Mouse (Mus musculus): ENCODE results near the gene Sds.
A peak's percentile ranks its signal among the peaks of the same experiment; 100 is the strongest.

Sds gene

DNA sequence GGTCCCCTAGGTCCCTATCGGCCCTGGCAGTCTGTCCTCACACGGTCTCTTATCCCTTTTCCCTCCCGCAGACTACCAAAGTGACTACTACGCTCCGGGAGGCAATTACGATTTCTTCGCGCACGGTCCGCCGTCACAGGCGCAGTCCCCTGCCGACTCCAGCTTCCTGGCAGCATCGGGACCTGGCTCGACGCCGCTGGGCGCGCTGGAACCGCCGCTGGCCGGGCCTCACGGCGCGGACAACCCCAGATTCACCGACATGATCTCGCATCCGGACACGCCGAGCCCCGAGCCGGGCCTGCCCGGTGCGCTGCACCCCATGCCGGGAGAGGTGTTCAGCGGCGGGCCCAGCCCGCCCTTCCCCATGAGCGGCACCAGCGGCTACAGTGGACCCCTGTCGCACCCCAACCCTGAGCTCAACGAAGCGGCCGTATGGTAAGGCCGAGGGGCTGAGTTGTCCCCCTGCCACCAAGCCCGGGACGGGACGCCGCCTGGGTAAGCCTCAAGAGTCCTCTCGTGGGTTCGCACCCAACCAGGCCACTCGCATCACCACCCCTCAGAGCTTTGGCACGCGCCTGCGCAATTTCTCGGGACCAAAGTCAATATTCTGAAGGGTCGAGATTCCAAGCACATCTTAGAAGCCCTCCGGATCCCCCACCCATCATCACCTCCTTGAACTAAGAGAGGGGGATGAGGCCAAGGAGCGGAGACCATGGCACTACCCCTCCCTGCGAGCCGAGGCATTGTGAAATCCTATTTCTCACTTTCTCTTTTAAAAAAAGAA, 36.2 kb upstream of the Sds start:
- DNase-seq (ENCODE audit: low spot score in 2 of 2): no peak

DNA sequence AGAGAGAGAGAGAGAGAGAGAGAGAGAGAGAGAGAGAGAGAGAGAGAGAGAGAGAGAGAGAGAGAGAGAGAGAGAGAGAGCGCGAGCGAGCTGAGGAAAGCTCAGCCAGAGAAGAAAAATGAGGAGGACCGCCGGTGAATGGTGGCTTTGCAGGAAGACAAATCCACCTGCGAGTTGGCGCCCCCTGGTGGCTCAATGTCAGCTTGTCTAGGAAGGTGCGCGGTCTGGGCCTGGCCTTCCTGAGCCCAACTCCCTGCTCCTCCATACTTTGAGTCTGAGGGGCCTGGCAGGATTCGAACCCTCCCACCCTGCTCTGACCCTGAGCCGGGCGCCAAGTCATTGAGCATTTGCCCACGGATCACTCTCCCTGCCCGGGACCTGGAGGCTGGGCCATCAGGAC, 35.6 kb upstream of the Sds start:
- peak; percentile 87 to 88 for DNase-seq (ENCODE audit: low spot score in 2 of 2)

DNA sequence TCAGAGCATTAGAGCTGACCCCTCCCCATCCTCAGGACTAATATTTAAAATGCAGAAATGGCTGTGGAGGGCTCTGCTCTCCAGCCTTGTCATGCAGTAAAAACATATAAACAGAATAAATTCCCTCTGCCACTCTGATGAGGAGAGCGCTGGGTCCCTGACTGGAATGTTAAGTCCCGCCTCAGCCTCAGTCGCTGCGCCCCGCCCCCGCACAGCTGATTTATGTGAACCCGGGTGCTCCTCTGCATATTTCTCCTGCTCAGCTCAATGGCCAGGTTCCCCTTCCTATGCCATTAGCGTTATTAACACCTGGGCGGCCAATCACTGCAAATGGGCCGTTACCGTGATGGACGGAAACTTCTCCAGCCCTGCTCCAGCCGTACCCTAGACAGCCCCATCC, 29.0 kb upstream of the Sds start:
- no peak for DNase-seq (ENCODE audit: low spot score in 2 of 2)

- no peak for DNase-seq (ENCODE audit: low spot score in 2 of 2)
These were observed 21.5 kb upstream of the Sds start for GRCm38 (mm10) chr5:120454756-120455337.

DNA sequence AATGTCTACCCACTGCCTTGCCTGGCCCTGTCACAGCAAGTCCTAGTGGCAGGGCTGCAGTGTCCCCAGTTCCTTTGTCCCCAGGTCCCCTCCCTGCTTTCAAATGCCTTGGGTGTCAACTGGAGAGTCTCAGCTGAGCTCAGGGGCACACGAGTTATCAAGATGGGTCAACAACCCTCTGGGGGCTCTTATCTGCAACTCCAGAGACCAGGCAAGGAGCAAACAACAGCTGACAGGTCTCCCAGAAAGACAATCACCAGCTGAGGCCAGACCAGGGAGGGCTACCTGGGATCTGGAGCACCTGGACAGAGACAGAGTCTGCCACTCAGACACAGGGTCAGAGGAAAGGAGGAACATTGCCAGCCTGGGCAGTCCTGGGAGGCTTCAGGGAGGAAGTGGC, 20.1 kb upstream of the Sds start:
- no peak for DNase-seq (ENCODE audit: low spot score in 2 of 2)

- no peak for DNase-seq (ENCODE audit: low spot score in 2 of 2)
These were observed 19.3 kb upstream of the Sds start for GRCm38 (mm10) chr5:120456841-120457554.

DNA sequence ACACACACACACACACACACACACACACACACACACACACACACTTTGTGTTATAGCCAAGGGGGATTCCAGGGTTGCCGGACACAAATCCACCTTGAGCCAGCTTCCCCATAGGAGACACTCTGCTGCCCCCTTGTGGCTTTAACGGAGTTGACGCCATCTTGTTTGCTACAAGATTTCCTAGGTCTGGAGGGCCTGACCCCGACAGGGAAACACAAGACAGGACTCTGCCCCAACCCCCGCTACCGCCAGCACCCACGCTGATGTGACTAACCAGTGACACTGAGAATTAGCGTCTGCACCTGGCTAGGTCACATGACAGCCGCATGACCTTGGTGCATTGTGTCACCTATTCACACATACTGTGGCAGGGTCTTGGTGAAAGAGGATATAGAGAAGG, 18.7 kb upstream of the Sds start:
- peak; percentile 59 for DNase-seq (ENCODE audit: low spot score in 2 of 2)

DNA sequence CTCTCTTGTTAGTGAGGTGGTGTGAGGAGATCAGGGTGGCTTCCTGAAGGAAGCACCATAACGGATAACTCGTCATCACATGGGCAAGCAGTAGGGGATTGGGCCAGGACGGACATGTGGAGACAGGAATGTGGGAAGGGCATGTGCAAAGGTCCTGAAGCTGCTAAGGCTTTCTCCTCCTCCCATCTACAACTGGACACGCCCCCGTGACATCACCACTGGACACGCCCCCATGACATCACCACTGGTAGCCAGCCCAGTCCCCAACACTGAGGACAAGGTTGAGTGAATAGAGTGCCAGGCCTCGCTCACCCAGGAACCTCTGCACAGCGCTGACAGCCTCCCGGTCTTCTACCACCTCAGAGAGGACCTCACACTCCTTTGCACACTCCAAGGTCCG, 17.2 kb upstream of the Sds start:
- DNase-seq (ENCODE audit: low spot score in 2 of 2): no peak

DNA sequence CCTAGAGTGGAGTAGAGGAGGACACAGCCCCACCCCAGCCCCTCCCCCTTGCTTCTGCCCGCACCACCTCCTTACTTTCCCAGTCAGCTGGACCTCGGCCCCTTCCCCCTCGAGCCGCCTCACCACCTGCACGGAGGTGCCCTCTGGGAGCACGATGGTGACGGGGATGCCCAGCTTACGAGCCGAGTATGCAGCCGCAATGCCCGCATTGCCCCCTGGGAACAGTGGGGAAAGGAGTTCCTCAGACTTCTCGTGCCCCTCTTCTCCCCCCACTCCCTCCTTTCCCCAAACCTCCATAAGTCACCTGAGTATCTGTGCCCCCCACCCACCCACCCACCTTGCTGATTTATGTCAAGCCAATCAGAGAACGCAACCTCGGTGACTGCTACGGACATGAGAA, 14.4 kb upstream of the Sds start:
- DNase-seq (ENCODE audit: low spot score in 2 of 2): no peak

GRCm38 (mm10) chr5:120464321-120464720, 12.0 kb upstream of the Sds start:
- no peak for DNase-seq (ENCODE audit: low spot score in 2 of 2)

DNA sequence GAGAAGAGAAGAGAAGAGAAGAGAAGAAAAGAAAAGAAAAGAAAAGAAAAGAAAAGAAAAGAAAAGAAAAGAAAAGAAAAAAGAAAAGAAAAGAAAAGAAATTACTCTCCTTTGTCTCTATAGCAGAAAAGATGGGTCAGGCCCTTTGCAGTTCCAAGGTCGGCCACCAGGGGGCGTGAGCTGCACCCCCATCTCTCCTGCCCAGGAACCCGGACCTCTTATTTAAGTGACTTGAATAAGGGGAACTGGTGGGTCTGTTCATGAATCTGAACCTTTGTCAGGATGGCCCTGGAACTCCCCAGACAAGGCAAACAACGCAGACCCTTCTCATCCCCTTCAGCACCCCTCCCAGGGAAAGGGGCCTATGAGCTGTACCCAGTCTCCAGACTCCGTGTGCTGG, 11.3 kb upstream of the Sds start:
- DNase-seq (ENCODE audit: low spot score in 2 of 2): no peak

DNA sequence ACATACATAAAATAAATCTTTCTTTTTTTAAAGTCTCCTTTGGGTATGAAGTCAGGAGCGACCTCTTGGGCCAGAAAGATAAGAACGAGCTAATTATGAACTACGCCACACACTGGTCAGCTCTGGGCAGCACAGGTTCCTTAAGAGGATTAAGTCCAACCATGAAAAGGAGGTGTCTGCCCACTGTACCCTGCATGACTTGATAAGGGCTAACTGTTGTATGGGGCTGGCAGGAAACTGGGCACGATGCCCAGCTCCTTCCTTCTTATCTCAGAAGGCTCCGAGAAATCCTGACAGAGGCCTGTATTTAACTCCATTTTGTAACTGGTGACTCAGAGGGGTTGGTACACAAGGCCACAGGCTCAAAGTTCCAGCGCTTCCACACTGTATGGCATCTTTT, 10.5 kb upstream of the Sds start:
- DNase-seq (ENCODE audit: low spot score in 2 of 2): no peak

GRCm38 (mm10) chr5:120467026-120467425, 9.3 kb upstream of the Sds start:
- no peak for DNase-seq (ENCODE audit: low spot score in 2 of 2)

- DNase-seq (ENCODE audit: low spot score in 2 of 2): no peak
These were observed 8.0 kb upstream of the Sds start for GRCm38 (mm10) chr5:120468336-120468735.

DNA sequence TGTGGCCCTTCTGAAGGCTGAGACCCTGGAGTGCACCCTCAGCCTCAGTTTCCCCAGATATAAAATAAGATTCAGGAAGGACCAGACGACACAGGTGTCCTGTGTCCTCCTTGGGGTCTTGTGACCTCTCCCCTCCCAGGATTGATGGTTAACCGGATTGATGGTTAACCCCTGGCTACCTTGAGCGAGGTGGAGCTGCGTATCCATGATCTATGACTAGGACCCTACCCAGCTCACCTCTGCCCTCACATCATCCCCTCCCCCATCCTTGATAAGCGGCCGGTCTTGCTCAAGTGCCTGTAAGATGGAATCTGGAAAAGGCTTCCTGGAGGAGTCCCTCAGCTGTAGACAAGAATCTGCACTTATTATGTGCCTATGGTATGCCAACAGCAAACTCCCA, 7.5 kb upstream of the Sds start:
- no peak for DNase-seq (ENCODE audit: low spot score in 2 of 2)

GRCm38 (mm10) chr5:120471538-120471937, 4.8 kb upstream of the Sds start:
- no peak for DNase-seq (ENCODE audit: low spot score in 2 of 2)

GRCm38 (mm10) chr5:120472770-120473169, 3.6 kb upstream of the Sds start, which contains the start of gene Sdsl:
Gene Sdsl (minus strand): TSS chr5:120472810.
- DNase-seq (ENCODE audit: low spot score in 2 of 2): no peak

DNA sequence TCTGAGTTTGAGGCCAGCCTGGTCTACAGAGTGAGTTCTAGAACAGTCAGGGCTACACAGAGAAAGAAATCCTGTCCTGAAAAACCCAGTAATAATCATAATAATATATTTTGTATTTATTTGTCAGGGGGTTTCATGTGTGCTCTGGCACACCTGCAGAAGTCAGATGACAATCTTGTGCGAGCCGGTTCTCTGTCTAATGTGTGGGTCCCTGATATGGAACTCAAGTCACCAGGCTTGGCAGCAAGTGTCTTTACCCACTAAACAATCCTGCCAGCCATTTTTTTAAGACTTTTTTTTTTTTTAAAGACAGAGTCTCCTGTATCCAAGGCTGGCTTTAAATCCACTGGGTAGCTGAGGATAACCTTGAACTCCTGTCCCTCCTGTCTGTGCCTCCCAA, 3.0 kb upstream of the Sds start:
- no peak for DNase-seq (ENCODE audit: low spot score in 2 of 2)

- DNase-seq (ENCODE audit: low spot score in 2 of 2): no peak
These were observed 465 bp upstream of the Sds start for GRCm38 (mm10) chr5:120475861-120476260.

DNA sequence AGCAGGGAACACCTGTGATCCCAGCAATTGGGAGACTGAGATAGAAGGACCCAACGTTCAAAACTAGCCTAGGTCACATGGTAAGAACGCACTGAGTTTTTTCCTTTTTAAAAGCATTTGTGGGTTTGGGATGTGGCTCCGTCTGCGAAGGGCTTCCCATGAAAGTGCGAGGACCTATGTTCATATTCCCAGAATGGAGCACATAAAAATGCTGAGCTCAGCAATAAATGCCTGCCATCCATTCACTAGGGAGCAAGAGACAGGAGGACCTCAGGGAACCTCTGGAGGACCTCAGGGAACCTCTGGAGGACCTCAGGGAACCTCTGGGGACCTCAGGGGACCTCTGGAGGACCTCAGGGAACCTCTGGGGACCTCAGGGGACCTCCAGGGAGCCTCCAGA, 1.7 kb downstream of the Sds start:
- no peak for DNase-seq (ENCODE audit: low spot score in 2 of 2)

DNA sequence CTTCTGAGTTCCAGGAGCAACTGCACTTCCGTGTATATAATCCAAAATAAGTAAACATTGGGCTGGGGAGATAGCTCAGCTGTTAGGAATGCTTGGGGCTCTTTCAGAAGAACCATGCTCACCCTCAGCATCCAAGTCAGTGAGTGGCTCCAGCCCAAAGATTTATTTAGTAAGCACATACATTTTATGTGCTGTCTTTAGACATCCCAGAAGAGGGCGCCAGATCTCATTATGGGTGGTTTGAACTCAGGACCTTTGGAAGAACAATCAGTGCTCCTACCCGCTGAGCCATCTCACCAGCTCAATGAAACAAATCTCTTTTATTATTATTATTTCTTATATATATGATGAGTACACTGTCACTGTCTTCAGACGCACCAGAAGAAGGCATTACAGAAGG, 3.2 kb downstream of the Sds start:
- DNase-seq (ENCODE audit: low spot score in 2 of 2): no peak

GRCm38 (mm10) chr5:120481205-120481604, 4.9 kb downstream of the Sds start:
- no peak for DNase-seq (ENCODE audit: low spot score in 2 of 2)

- no peak for DNase-seq (ENCODE audit: low spot score in 2 of 2)
These were observed 7.1 kb downstream of the Sds start for GRCm38 (mm10) chr5:120483399-120483798.
